10 mouse cellular contexts compared by ENCODE assay signal in the genomic region with DNA sequence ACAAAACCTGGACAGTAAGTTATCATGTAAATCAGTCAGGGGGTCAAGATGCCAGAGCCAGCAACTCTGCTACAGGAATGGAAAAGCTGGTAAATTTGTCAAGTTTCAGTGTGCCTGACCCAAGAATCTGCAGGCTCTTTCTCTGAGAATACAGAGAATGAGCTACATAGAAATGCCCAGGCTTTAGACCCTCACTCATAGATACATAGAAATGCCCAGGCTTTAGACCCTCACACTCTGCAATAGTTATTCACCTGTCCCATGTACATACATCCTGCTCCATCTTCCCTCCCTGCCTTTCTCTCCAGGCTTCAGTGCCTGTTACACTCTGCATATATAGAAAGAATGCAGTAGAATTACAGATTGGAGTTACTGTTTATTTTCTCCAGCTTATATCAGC.
DNase-seq lines count a peak whose midpoint lies in the region; ATAC-seq and TF ChIP-seq lines count a peak whose summit lies in the region.
"Had no signal": no experiment of that assay in that cellular context is flagged by ENCODE, and none has a peak within 500 bp of the region (broad histone marks: within the 10 kb centered on the region; RNA-seq: fewer than 3 reads in every experiment).

No protein-coding gene starts in this region.

- H3K27ac ChIP-seq in midbrain, embryonic 10.5 days (replicated peaks), result peak overlapping the region; percentile 71
- H3K27ac ChIP-seq in midbrain, postnatal 0 days (ENCODE audit: low read depth, low read length), result no peak overlapping the region
- peak overlapping the region; percentile 82 for H3K27ac ChIP-seq in forebrain, embryonic 13.5 days
- H3K27ac ChIP-seq in hindbrain, embryonic 16.5 days (ENCODE audit: low read depth, low read length), result peak overlapping the region; percentile 59; the same call in 1 of the 2 replicates
- H3K27ac ChIP-seq: intestine, embryonic 15.5 days had no signal

- TF ChIP-seq CTCF in midbrain, postnatal 0 days (IDR thresholded peaks at IDR 0.05), result no peak

- peaks cover 24% of the 10 kb centered on the region for H3K4me1 ChIP-seq in midbrain, embryonic 10.5 days
- no peaks in the 10 kb centered on the region for H3K4me1 ChIP-seq in midbrain, postnatal 0 days (ENCODE audit: insufficient read depth, low read length)
- peaks cover 58% of the 10 kb centered on the region for H3K4me1 ChIP-seq in forebrain, embryonic 13.5 days
- H3K4me1 ChIP-seq in hindbrain, embryonic 16.5 days (ENCODE audit: control insufficient read depth, insufficient read depth, low read depth, low read length), result peaks cover 16% of the 10 kb centered on the region

- H3K9ac ChIP-seq in midbrain, postnatal 0 days (replicated peaks; ENCODE audit: low read length, poor library complexity, severe bottlenecking), result no peak overlapping the region
- H3K9ac ChIP-seq in forebrain, embryonic 13.5 days, result no peak overlapping the region
- H3K9ac ChIP-seq in hindbrain, embryonic 16.5 days (ENCODE audit: low read depth, low read length), result no peak overlapping the region
- H3K9ac ChIP-seq: intestine, embryonic 15.5 days; limb, embryonic 15.5 days had no signal

- no peak overlapping the region for H3K4me3 ChIP-seq in midbrain, embryonic 10.5 days
- no peak overlapping the region for H3K4me3 ChIP-seq in midbrain, postnatal 0 days (ENCODE audit: low read depth, low read length)
- no peak overlapping the region for H3K4me3 ChIP-seq in forebrain, embryonic 13.5 days
- H3K4me3 ChIP-seq in hindbrain, embryonic 16.5 days (ENCODE audit: low read length), result no peak overlapping the region
- H3K4me3 ChIP-seq: intestine, embryonic 15.5 days; limb, embryonic 15.5 days; myocyte had no signal

- no peaks in the 10 kb centered on the region for H3K9me3 ChIP-seq in midbrain, embryonic 10.5 days (replicated peaks)
- H3K9me3 ChIP-seq in midbrain, postnatal 0 days (ENCODE audit: low read length), result no peaks in the 10 kb centered on the region
- H3K9me3 ChIP-seq in forebrain, embryonic 13.5 days (replicated peaks), result no peaks in the 10 kb centered on the region
- no peaks in the 10 kb centered on the region for H3K9me3 ChIP-seq in hindbrain, embryonic 16.5 days (ENCODE audit: control insufficient read depth, low read length)
- H3K9me3 ChIP-seq: intestine, embryonic 15.5 days; limb, embryonic 15.5 days had no signal

- H3K4me2 ChIP-seq in midbrain, postnatal 0 days (ENCODE audit: low read depth, low read length, poor library complexity, severe bottlenecking), result no peak overlapping the region
- H3K4me2 ChIP-seq in forebrain, embryonic 13.5 days, result no peak overlapping the region
- no peak overlapping the region for H3K4me2 ChIP-seq in hindbrain, embryonic 16.5 days (ENCODE audit: low read length)
- H3K4me2 ChIP-seq: intestine, embryonic 15.5 days; limb, embryonic 15.5 days had no signal

- H3K36me3 ChIP-seq in midbrain, embryonic 10.5 days, result peaks cover 25% of the 10 kb centered on the region
- H3K36me3 ChIP-seq in midbrain, postnatal 0 days (ENCODE audit: insufficient read depth, low read length), result peaks cover 3% of the 10 kb centered on the region; the same call in 1 of the 2 replicates
- peaks cover 44% of the 10 kb centered on the region for H3K36me3 ChIP-seq in forebrain, embryonic 13.5 days (ENCODE audit: poor library complexity, severe bottlenecking)
- no peaks in the 10 kb centered on the region for H3K36me3 ChIP-seq in hindbrain, embryonic 16.5 days (ENCODE audit: control insufficient read depth, insufficient read depth, low read length)
- H3K36me3 ChIP-seq: intestine, embryonic 15.5 days; limb, embryonic 15.5 days had no signal

- H3K27me3 ChIP-seq in midbrain, embryonic 10.5 days (ENCODE audit: low read depth, poor library complexity, severe bottlenecking), result no peaks in the 10 kb centered on the region
- H3K27me3 ChIP-seq in midbrain, postnatal 0 days (ENCODE audit: insufficient read depth, low read length), result no peaks in the 10 kb centered on the region
- no peaks in the 10 kb centered on the region for H3K27me3 ChIP-seq in forebrain, embryonic 13.5 days
- H3K27me3 ChIP-seq in hindbrain, embryonic 16.5 days (replicated peaks; ENCODE audit: control insufficient read depth, insufficient read depth, low read length), result no peaks in the 10 kb centered on the region
- H3K27me3 ChIP-seq: intestine, embryonic 15.5 days; limb, embryonic 15.5 days had no signal

- DNase-seq in midbrain, embryonic 10.5 days (ENCODE audit: low spot score), result no peak
- DNase-seq in midbrain, postnatal 0 days (ENCODE audit: low spot score), result no peak
- no peak for DNase-seq in lung, postnatal 25 days (ENCODE audit: low spot score)
- DNase-seq in spleen, postnatal 10 days (ENCODE audit: low spot score in 2 of 2), result no peak
- no peak for DNase-seq in adrenal gland, adult 18-20 months (ENCODE audit: low spot score in 2 of 2)

- no peak for ATAC-seq in midbrain, postnatal 0 days (ENCODE audit: low FRiP score)
- peak; percentile 31; the same call in 1 of the 2 replicates for ATAC-seq in forebrain, embryonic 13.5 days
- ATAC-seq in hindbrain, embryonic 16.5 days, result 0 out of 2 replicates have a peak, but pooled peaks have one; percentile 3
